Mouse (Mus musculus) heart, embryonic 15.5 days (tissue): Measurements from ENCODE around the gene Mrpl49. TPM values are rescaled to one million over a fixed set of nuclear protein-coding genes. Genes with fewer than 3 reads are reported as not detected.

Experiments
- ATAC-seq: fragments of 200-750 bp; cut with Nextera tagmentation; replicated peaks from 2 replicates; pipeline ENCODE4 v1.8.0; 2017; ENCODE audit warnings: low read depth, moderate TSS enrichment; ENCODE audit not compliant: insufficient number of reproducible peaks, insufficient read depth, low FRiP score
- H3K27ac ChIP-seq: fragments of 300-500 bp; sonication (generic); 2 replicates; pipeline ENCODE4 v1.5.1; 2015; ENCODE audit warnings: mild to moderate bottlenecking, inconsistent platforms
- H3K27me3 ChIP-seq: fragments of 300-500 bp; sonication (generic); 2 replicates; pipeline ENCODE4 v1.6.1; 2015; ENCODE audit warnings: inconsistent platforms
- H3K36me3 ChIP-seq: fragments of 300-500 bp; sonication (generic); 2 replicates; pipeline ENCODE4 v1.6.1; 2015; ENCODE audit warnings: mild to moderate bottlenecking, inconsistent platforms
- H3K4me1 ChIP-seq: fragments of 300-500 bp; sonication (generic); replicated peaks from 2 replicates; pipeline ENCODE4 v1.6.1; 2015; ENCODE audit warnings: inconsistent platforms
- H3K4me2 ChIP-seq: fragments of 300-500 bp; sonication (generic); 2 replicates; pipeline ENCODE4 v1.6.1; 2015; ENCODE audit warnings: inconsistent platforms, mild to moderate bottlenecking, moderate library complexity
- H3K4me3 ChIP-seq: fragments of 300-500 bp; sonication (generic); 2 replicates; pipeline ENCODE4 v1.5.1; 2015; ENCODE audit warnings: mild to moderate bottlenecking, inconsistent platforms
- H3K9ac ChIP-seq: fragments of 300-500 bp; sonication (generic); 2 replicates; pipeline ENCODE4 v1.6.1; 2015; ENCODE audit warnings: mild to moderate bottlenecking, inconsistent platforms
- H3K9me3 ChIP-seq: fragments of 300-500 bp; sonication (generic); replicated peaks from 2 replicates; pipeline ENCODE4 v1.6.1; 2016; ENCODE audit warnings: inconsistent platforms
- WGBS: fragments of 180-500 bp; shearing (Covaris S2); methylation state at CpG from one replicate; pipeline ENCODE4 v1.1.7; 2015; ENCODE audit warnings: mixed read lengths; 5-methylcytosine and 5-hydroxymethylcytosine counted together
- polyA plus RNA-seq: library from polyadenylated mRNA; unstranded; fragments of >200 nt; fragmentation: Nextera tagmentation; extraction: Ambion mirVana; gene quantifications from 2 replicates; pipeline ENCODE4 v1.2.1, GENCODE M21; 2015

Mrpl49 gene
- polyA plus RNA-seq, 1 experiment from 2014 or later: 55.3 TPM

- H3K4me3 ChIP-seq: no peak overlapping the region
- H3K27ac ChIP-seq: no peak overlapping the region
- no peaks in the 10 kb centered on the region for H3K9me3 ChIP-seq
- H3K4me2 ChIP-seq: no peak overlapping the region
- no peak overlapping the region for H3K9ac ChIP-seq
- no peaks in the 10 kb centered on the region for H3K27me3 ChIP-seq
- H3K4me1 ChIP-seq: no peaks in the 10 kb centered on the region
- no peaks in the 10 kb centered on the region for H3K36me3 ChIP-seq
- no peak for ATAC-seq
- 58% methylated on average over 13 of the region's 14 CpGs for WGBS
These were observed 26.9 kb downstream of the Mrpl49 start for GRCm38 (mm10) chr19:6030520-6031280.

- Histone ChIP-seq H3K27ac (no peak overlapping the region), H3K4me3 (no peak overlapping the region), H3K36me3 (no peaks in the 10 kb centered on the region), H3K27me3 (no peaks in the 10 kb centered on the region), H3K9me3 (no peaks in the 10 kb centered on the region), H3K4me2 (no peak overlapping the region), H3K4me1 (no peaks in the 10 kb centered on the region), H3K9ac (no peak overlapping the region)
- no peak for ATAC-seq
- WGBS: 67% methylated on average over 9 of the region's 9 CpGs
These were observed 28.2 kb downstream of the Mrpl49 start for GRCm38 (mm10) chr19:6029426-6029825.

DNA sequence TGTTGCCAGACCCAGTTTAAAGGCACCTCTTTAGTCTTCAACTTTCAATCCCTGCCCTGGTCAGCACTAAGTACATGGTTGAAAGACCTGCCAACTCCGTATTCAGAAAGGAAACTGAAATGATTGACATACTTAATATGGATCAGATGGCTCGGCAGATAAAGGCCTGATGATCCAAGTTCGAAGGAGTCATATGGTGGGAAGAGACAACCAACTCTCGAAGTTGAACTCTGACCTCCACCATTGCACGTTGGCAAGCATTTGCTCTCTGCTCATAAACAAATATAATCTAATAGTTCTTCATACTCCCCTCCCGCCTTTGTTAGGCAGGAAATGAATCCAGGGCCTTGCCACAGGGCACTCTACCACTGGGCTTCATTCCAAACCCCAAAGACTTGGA lies 28.6 kb downstream of the Mrpl49 start:
- no peak overlapping the region for H3K27ac ChIP-seq
- H3K27me3 ChIP-seq: no peaks in the 10 kb centered on the region
- 71% methylated on average over 6 of the region's 6 CpGs for WGBS
- no peak overlapping the region for H3K4me2 ChIP-seq
- H3K4me3 ChIP-seq: no peak overlapping the region
- no peak overlapping the region for H3K9ac ChIP-seq
- no peak for ATAC-seq
- H3K9me3 ChIP-seq: no peaks in the 10 kb centered on the region
- no peaks in the 10 kb centered on the region for H3K36me3 ChIP-seq
- H3K4me1 ChIP-seq: no peaks in the 10 kb centered on the region

DNA sequence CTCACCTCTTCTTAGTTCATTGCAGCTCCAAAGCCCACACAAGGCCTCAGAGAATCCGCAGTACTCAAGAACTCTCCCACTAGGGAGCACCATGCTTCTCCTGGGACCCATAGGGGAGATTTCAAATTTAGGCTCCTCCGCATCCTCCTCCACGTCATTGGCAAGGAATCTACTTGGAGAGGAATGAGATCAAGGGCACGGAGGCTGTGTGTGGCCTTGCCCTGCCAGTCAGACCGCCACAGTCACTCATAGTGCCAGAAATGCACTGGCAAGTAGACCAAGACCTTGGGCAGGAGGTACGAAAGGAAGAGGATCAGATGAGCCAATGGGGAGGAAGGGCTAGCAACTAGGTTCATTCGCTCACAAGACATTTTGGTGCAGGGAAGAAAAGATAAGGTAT lies 33.7 kb downstream of the Mrpl49 start:
- 73% methylated on average over 7 of the region's 7 CpGs for WGBS
- no peaks in the 10 kb centered on the region for H3K27me3 ChIP-seq
- H3K4me1 ChIP-seq: no peaks in the 10 kb centered on the region
- H3K9me3 ChIP-seq: no peaks in the 10 kb centered on the region
- no peak overlapping the region for H3K27ac ChIP-seq
- no peak overlapping the region for H3K4me2 ChIP-seq
- H3K36me3 ChIP-seq: no peaks in the 10 kb centered on the region
- ATAC-seq: no peak
- H3K9ac ChIP-seq: no peak overlapping the region
- no peak overlapping the region for H3K4me3 ChIP-seq

- no peak for ATAC-seq
- H3K9ac ChIP-seq: no peak overlapping the region
- no peaks in the 10 kb centered on the region for H3K27me3 ChIP-seq
- H3K27ac ChIP-seq: no peak overlapping the region
- H3K4me3 ChIP-seq: no peak overlapping the region
- 48% methylated on average over 8 of the region's 8 CpGs for WGBS
- H3K36me3 ChIP-seq: no peaks in the 10 kb centered on the region
- no peak overlapping the region for H3K4me2 ChIP-seq
- H3K4me1 ChIP-seq: no peaks in the 10 kb centered on the region
- no peaks in the 10 kb centered on the region for H3K9me3 ChIP-seq
These were observed 34.5 kb downstream of the Mrpl49 start for GRCm38 (mm10) chr19:6023059-6023458.

DNA sequence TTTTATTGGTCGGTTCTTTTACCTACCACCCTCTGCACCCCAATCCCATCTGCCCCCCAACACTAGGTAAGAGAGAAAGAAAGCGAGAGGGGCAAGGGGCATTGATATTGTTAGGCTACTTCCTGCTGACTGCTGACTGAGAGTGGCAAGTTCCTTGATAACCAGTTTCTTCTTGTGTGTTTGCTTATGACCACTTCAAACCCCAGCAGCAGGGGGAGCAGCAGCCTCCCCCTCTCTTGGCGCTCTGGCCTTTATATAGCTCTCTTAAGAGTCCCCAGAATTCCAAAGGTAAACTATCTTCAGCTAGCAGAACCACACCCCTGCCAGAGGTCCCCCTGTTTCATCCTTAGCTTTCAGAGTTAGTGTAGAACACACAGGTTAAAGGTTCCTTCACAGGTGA lies 37.3 kb downstream of the Mrpl49 start:
- no peak for ATAC-seq
- no peak overlapping the region for H3K4me2 ChIP-seq
- H3K36me3 ChIP-seq: no peaks in the 10 kb centered on the region
- H3K9me3 ChIP-seq: no peaks in the 10 kb centered on the region
- no peaks in the 10 kb centered on the region for H3K27me3 ChIP-seq
- no peak overlapping the region for H3K27ac ChIP-seq
- H3K9ac ChIP-seq: no peak overlapping the region
- WGBS: 43% methylated on average over 3 of the region's 3 CpGs
- H3K4me1 ChIP-seq: peaks cover 10% of the 10 kb centered on the region
- H3K4me3 ChIP-seq: no peak overlapping the region

DNA sequence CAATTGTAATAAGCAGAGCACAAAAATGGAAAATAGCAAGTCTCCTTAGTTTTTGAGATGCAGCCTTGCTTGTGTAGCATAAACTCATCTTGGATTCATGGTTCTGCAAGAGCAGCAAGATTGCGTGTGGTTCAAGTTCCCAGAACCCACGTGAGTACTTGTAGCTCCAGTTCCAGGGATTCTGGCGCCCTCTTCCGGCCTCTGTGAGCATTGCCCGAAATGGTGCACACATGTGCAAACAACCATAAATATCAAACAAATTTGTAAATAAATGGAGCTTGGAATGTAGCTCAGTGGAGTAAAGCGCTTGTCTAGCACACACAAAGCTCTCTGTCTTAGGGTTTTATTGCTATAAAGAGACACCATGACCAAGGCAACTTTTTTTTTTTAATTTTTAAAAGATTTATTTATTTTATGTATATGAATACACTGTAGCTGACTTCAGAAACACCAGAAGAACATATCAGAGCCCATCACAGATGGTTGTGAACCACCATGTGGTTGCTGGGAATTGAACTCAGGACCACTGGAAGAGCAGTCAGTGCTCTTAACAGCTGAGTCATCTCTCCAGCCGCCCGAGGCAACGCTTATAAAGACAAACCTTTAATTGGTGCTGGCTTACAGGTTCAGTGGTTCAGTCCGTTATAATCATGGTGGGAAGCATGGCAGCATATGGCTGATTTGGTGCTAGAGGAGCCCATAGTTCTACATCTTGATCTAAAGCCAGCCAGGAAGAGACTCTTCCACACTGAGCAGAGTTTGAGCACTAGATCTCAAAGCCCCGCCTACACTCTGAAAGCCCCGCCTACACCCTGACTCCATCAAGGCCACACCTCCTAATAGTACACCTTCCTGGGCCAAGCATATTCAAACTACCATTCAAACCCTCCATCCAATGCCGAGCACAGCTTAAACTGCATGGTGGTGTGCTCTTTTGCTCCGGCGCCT lies 39.2 kb downstream of the Mrpl49 start:
- H3K4me1 ChIP-seq: peaks cover 19% of the 10 kb centered on the region
- no peaks in the 10 kb centered on the region for H3K9me3 ChIP-seq
- H3K36me3 ChIP-seq: no peaks in the 10 kb centered on the region
- 0 out of 2 replicates have a peak, but pooled peaks cover 4% of the 10 kb centered on the region for H3K27me3 ChIP-seq
- H3K4me2 ChIP-seq: no peak overlapping the region
- ATAC-seq: no peak
- 30% methylated on average over 15 of the region's 15 CpGs for WGBS
- no peak overlapping the region for H3K27ac ChIP-seq
- H3K4me3 ChIP-seq: no peak overlapping the region
- no peak overlapping the region for H3K9ac ChIP-seq

GRCm38 (mm10) chr19:6016532-6016931 lies 41.1 kb downstream of the Mrpl49 start:
- 0 out of 2 replicates have a peak overlapping the region, but pooled peaks have one; percentile 70 for H3K4me3 ChIP-seq
- peak overlapping the region; percentile 92 for H3K4me2 ChIP-seq
- H3K36me3 ChIP-seq: no peaks in the 10 kb centered on the region
- peaks cover 19% of the 10 kb centered on the region for H3K4me1 ChIP-seq
- H3K9ac ChIP-seq: no peak overlapping the region
- ATAC-seq: no peak
- 0 out of 2 replicates have a peak, but pooled peaks cover 4% of the 10 kb centered on the region for H3K27me3 ChIP-seq
- H3K27ac ChIP-seq: no peak overlapping the region
- WGBS: 49% methylated on average over 7 of the region's 7 CpGs
- H3K9me3 ChIP-seq: no peaks in the 10 kb centered on the region

DNA sequence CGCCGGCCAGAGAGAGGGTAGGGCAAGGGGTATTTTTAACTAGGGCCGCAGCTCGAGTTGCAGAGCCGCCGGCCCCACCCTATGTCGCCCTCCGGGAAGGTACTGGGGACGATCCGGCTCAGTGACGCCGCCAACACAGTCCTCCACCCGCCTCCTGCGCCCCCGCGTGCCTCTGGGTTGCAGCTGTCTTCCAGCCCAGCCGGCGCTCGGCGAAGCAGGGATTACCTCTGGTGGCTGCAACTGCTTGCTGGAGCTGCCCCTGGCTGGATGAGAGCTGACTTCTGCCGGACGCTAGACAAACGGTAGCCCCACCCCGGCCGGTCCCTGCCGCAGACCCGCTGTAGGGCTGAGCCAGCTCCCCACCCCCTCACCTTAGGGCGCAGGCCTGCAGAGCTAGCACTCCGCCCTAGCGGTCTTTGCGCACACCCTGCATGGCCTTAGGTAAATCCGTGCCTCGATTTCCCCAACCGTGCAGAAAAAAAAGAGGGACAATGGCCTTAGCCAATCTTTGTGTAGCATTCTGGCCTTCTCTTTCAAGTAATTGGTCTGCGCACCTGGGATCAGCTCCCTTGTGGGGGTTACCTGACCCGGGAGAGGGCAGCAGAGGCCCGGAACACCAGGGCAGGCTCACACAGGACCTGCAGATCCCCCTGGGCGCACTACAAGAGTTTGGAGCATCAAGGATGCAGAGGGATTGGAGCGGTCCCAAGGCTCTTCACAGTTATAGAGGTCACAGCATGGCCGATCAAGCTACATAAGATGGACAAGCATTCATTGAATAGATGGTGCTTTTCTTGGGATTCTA lies 41.9 kb downstream of the Mrpl49 start, which contains the start of gene Capn1:
Capn1 (minus strand) TSS at position 387 of the 805 bp plus-strand sequence.
- Histone ChIP-seq H3K27me3 (0 out of 2 replicates have a peak, but pooled peaks cover 4% of the 10 kb centered on the region), H3K9me3 (no peaks in the 10 kb centered on the region), H3K36me3 (no peaks in the 10 kb centered on the region), H3K9ac (peak within 1 kb of the TSS; percentile 71), H3K4me3 (peak within 1 kb of the TSS; percentile 70), H3K27ac (peak within 1 kb of the TSS; percentile 75), H3K4me1 (peaks cover 19% of the 10 kb centered on the region), H3K4me2 (peak within 1 kb of the TSS; percentile 92)
- ATAC-seq: peak; percentile 84
- WGBS: 3% methylated on average over 40 of the region's 40 CpGs

DNA sequence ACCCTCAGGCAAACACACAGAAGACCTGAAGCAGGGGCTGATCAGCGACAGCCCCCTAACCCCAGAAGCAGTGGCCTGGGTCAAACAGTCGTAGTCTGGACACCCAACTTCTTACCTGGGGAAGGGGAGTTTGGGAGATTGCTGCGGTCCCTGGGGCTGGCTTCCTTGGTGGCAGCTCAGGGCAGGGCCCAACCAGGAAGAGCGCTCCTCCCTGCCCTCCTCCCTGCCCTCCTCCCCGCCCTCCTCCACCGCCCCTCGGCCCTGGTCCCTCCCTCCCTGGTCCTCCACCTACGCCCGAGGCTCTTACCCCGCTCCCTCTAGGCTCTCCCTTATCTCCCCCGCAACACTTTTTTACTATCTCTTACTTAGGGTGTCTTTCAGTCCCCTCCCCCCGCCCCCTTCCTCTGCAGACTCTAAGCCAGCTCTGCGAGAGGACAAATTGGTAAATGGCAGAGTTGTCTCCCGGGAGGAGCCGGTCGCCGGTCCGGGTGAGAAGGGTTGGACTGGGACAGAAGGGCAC lies 42.5 kb downstream of the Mrpl49 start:
- WGBS: under 1% methylated on average over 18 of the region's 18 CpGs
- Histone ChIP-seq H3K4me2 (peak overlapping the region; percentile 92), H3K27ac (peak overlapping the region; percentile 75), H3K9ac (peak overlapping the region; percentile 71), H3K9me3 (no peaks in the 10 kb centered on the region), H3K4me1 (peaks cover 19% of the 10 kb centered on the region), H3K4me3 (peak overlapping the region; percentile 70), H3K27me3 (0 out of 2 replicates have a peak, but pooled peaks cover 4% of the 10 kb centered on the region), H3K36me3 (no peaks in the 10 kb centered on the region)
- peak; percentile 83 for ATAC-seq
